Mouse (Mus musculus) forebrain, embryonic 15.5 days (tissue): ENCODE data around the gene 1700012A03Rik. TPM values are rescaled to one million over a fixed set of nuclear protein-coding genes. Genes with fewer than 3 reads are reported as not detected.
A peak's percentile ranks its signal among the peaks of the same experiment; 100 is the strongest.

Experiments used
- ATAC-seq: fragments of 200-750 bp; cut with Nextera tagmentation; replicated peaks from 2 replicates; pipeline ENCODE4 v1.8.0; 2017; ENCODE audit warnings: mild to moderate bottlenecking, moderate TSS enrichment, moderate library complexity
- H3K27ac ChIP-seq: fragments of 300-500 bp; sonication (generic); replicated peaks from 2 replicates; pipeline ENCODE4 v1.5.1; 2015; ENCODE audit warnings: mild to moderate bottlenecking, inconsistent platforms
- H3K27me3 ChIP-seq: fragments of 300-500 bp; sonication (generic); 2 replicates; pipeline ENCODE4 v1.6.1; 2015; ENCODE audit warnings: inconsistent platforms
- H3K36me3 ChIP-seq: fragments of 300-500 bp; sonication (generic); 2 replicates; pipeline ENCODE4 v1.6.1; 2015; ENCODE audit warnings: mild to moderate bottlenecking, inconsistent platforms
- H3K4me1 ChIP-seq: fragments of 300-500 bp; sonication (generic); 2 replicates; pipeline ENCODE4 v1.6.1; 2015; ENCODE audit warnings: inconsistent platforms
- H3K4me2 ChIP-seq: fragments of 300-500 bp; sonication (generic); replicated peaks from 2 replicates; pipeline ENCODE4 v1.6.1; 2015; ENCODE audit warnings: mild to moderate bottlenecking, inconsistent platforms
- H3K4me3 ChIP-seq: fragments of 300-500 bp; sonication (generic); 2 replicates; pipeline ENCODE4 v1.5.1; 2015; ENCODE audit warnings: mild to moderate bottlenecking, inconsistent platforms
- H3K9ac ChIP-seq: fragments of 300-500 bp; sonication (generic); replicated peaks from 2 replicates; pipeline ENCODE4 v1.6.1; 2015; ENCODE audit warnings: mild to moderate bottlenecking, inconsistent platforms
- H3K9me3 ChIP-seq: fragments of 300-500 bp; sonication (generic); 2 replicates; pipeline ENCODE4 v1.6.1; 2016; ENCODE audit warnings: inconsistent platforms
- WGBS: fragments of 180-500 bp; shearing (Covaris S2); methylation state at CpG from one replicate; pipeline ENCODE4 v1.1.7; 2015; ENCODE audit warnings: mixed read lengths; 5-methylcytosine and 5-hydroxymethylcytosine counted together
- polyA plus RNA-seq: library from polyadenylated mRNA; unstranded; fragments of >200 nt; fragmentation: Nextera tagmentation; extraction: Ambion mirVana; gene quantifications from 2 replicates; pipeline ENCODE4 v1.2.1, GENCODE M21; 2015

1700012A03Rik gene
- polyA plus RNA-seq, 1 experiment from 2014 or later = not detected

DNA sequence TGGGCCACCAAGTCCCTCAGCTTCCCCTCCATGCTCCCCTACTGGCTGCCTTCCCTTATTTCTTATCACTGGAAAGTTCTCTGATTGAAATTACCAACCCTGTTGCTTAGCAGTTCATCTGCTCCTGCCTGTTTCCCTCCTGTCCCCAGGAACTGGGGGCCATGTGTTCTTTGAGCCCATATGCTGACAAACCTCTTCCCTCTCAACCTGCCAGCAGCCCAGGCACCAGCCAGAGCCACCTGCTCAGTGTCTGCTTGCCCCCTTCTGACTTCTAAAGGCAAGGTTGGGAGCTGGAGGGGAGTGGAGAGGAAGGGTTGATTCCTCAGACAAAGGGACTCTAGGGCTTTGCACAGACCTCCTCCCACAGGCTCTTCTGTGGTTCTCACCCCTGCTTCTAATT is 4.7 kb upstream of the 1700012A03Rik start:
- Histone ChIP-seq H3K27ac (peak overlapping the region; percentile 43), H3K4me3 (no peak overlapping the region), H3K9me3 (no peaks in the 10 kb centered on the region), H3K27me3 (no peaks in the 10 kb centered on the region), H3K4me2 (no peak overlapping the region), H3K36me3 (no peaks in the 10 kb centered on the region), H3K9ac (no peak overlapping the region), H3K4me1 (peaks cover 3% of the 10 kb centered on the region)
- 0 out of 2 replicates have a peak, but pooled peaks have one; percentile 43 for ATAC-seq

DNA sequence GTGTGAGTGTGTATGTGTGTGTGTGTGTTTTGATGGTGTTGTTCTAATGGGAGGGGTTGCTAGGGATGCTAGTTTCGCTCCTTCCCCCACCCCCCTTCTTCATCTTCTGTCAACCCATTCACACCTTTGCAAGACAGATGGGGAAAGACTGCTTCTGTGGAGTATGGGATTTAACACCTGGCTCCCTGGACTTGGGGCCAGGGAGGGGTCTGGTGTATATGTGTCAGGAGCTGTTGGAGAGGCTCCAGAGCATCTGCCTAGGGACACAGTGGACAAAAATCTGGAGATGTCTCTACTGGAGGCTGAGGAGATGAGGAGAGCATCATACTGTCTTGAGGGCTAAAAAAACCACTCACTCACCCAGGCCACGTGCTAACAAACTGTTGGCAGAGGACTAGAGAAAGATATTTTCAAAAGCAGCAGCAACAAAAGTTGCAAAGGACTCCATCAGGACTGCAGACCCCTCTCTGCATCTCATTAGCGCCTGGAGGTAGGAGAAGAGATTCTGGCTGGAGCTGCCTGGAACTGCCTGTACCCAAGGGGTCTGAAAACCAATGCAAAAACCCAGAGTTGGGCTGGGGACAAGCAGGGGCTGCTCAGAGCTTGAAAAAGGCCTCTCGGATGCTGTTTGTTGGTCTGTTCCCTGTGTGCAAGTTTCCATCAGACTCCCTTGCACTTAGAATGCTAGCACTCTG is 643 bp upstream of the 1700012A03Rik start:
- H3K9ac ChIP-seq = no peak overlapping the region
- peak overlapping the region; percentile 34 for H3K27ac ChIP-seq
- peaks cover 17% of the 10 kb centered on the region for H3K4me1 ChIP-seq
- no peak overlapping the region for H3K4me2 ChIP-seq
- no peaks in the 10 kb centered on the region for H3K36me3 ChIP-seq
- whole genome bisulfite sequencing = 47% methylated on average over 4 of the region's 4 CpGs
- H3K9me3 ChIP-seq = no peaks in the 10 kb centered on the region
- H3K4me3 ChIP-seq = no peak overlapping the region
- peak; percentile 64 for ATAC-seq
- no peaks in the 10 kb centered on the region for H3K27me3 ChIP-seq

DNA sequence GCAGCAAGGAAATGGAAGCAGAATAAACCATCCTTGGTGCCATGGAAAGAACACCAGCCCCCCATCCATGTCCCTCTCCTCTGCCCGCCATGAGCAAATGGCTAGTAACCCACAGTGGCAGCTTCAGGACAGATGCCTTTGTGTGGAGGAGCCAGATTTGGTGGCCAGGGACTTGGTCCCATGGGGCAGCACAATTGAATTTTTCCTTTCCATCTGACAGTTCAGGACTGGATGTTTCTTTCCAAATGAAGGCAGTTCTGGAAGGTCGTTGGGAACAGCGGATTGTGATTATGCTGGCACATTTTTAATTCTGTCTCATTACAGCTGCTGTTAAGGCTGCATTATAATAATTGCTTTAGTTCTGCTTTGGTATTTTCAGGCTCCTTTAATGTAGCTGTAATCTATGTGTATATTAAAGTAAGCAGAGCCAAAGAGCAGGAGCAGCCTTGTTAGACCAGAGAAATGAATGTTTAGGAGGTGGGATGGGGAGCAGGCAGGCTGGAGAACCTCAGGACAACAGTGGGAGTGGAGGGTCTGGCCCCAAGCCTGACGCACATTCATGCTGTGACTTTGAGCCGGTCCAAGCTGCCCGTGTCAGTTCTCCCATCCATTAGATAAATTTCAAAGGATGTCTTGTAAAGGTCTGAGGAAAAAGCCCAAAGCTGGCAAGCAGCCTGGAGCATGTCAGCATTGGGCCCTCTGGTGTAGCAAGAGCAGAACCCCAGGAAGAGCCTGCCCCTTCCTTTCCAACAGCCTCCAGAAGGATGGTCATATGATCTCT is 2.3 kb downstream of the 1700012A03Rik start:
- Histone ChIP-seq H3K4me2 (no peak overlapping the region), H3K36me3 (no peaks in the 10 kb centered on the region), H3K27me3 (no peaks in the 10 kb centered on the region), H3K9me3 (no peaks in the 10 kb centered on the region), H3K9ac (no peak overlapping the region), H3K4me3 (no peak overlapping the region), H3K27ac (peak overlapping the region; percentile 65), H3K4me1 (peaks cover 13% of the 10 kb centered on the region)
- ATAC-seq = 0 out of 2 replicates have a peak, but pooled peaks have one; percentile 34
- WGBS = 40% methylated on average over 6 of the region's 6 CpGs

DNA sequence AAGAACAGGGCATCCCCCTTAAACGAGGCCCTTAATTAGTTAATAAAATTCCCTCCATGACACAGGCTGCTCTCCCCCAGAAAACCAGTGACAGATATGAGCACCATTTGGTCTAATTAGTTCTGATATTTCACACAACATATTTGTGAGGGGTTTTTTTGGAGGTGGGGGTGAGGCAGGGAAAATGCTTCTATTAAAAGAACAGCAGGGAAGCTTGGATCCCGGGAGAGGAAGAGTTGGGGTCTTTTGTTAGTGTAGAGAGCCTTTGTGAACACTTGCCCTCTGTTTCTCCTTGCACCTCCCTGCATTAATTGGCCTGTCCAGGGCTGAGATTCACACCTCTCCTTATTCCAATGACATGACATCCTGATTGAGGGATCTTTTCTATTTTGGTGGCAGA is 6.5 kb downstream of the 1700012A03Rik start:
- peaks cover 12% of the 10 kb centered on the region for H3K4me1 ChIP-seq
- H3K27ac ChIP-seq = peak overlapping the region; percentile 68
- no peaks in the 10 kb centered on the region for H3K27me3 ChIP-seq
- no peaks in the 10 kb centered on the region for H3K36me3 ChIP-seq
- no peaks in the 10 kb centered on the region for H3K9me3 ChIP-seq
- H3K4me2 ChIP-seq = no peak overlapping the region
- no peak overlapping the region for H3K4me3 ChIP-seq
- no peak overlapping the region for H3K9ac ChIP-seq
- 1% methylated on average over 2 of the region's 2 CpGs for WGBS
- ATAC-seq = peak; percentile 80

DNA sequence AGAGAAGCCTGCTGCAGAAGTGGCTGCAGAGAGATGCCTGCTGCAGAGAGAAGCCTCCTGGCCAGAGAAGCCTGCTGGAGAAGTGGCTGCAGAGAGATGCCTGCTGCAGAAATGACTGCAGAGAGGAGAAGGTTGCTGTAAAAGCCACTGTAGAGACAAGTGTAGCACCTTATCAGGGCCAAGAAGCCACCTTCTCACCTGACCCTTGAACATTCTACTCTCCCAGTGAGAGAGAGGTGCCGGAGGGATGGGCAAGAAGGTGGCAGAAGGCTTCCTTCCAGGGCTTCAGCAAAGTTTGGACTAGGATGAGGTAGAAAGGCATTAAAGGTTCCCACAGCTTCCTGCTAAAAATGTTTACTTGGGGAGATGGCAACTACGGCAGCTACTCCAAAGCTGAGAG is 8.5 kb downstream of the 1700012A03Rik start:
- H3K27ac ChIP-seq = no peak overlapping the region
- 94% methylated on average over 2 of the region's 2 CpGs for WGBS

DNA sequence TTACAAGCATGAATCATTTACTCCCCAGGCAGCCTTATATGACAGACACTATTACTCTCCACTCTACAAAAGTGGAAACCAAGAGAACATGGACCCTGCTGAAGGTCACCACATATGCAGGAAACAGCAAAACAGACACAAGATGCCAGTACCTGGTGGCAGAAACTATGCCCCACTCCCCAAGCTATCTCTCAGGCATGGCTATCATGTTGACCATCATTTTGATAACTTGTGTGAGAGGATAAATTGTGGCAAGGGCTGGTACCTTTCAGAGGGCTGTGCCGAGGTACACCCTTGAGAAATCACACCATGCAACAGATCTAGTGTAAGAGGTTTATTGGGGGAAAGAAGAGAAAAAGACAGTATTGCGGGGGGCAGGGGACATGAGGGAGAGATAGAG is 10.6 kb downstream of the 1700012A03Rik start:
- no peaks in the 10 kb centered on the region for H3K27me3 ChIP-seq
- peaks cover 9% of the 10 kb centered on the region; the same call in 1 of the 2 replicates for H3K4me1 ChIP-seq
- H3K4me3 ChIP-seq = no peak overlapping the region
- WGBS = 93% methylated on average over 2 of the region's 2 CpGs
- no peak for ATAC-seq
- H3K27ac ChIP-seq = no peak overlapping the region
- H3K4me2 ChIP-seq = no peak overlapping the region
- no peaks in the 10 kb centered on the region for H3K36me3 ChIP-seq
- no peak overlapping the region for H3K9ac ChIP-seq
- no peaks in the 10 kb centered on the region for H3K9me3 ChIP-seq

More for the DNA sequence above, 8.5 kb downstream of the 1700012A03Rik start:
- no peak for ATAC-seq
- no peaks in the 10 kb centered on the region for H3K27me3 ChIP-seq
- peaks cover 3% of the 10 kb centered on the region; the same call in 1 of the 2 replicates for H3K4me1 ChIP-seq
- H3K4me3 ChIP-seq = no peak overlapping the region
- H3K9me3 ChIP-seq = no peaks in the 10 kb centered on the region
- H3K9ac ChIP-seq = no peak overlapping the region
- H3K36me3 ChIP-seq = no peaks in the 10 kb centered on the region
- H3K4me2 ChIP-seq = no peak overlapping the region

DNA sequence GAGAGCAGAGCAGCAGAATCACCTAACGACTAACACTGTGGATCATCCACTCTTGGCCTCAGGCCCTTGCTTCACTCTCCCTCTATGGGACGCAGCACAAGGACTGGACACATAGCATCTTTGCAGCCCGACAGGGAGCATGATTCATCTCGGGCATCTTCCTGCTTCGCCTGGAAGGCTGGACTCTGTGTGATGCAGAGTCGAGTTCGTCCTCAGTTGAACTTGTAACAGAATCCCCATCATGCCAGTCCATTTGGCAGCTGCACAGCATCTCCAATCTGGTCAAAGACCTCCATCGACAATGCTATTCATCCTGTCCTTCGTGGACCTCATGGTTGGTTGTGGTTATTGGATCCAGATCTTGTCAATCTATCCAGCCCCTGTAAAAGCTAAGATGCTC is 11.2 kb downstream of the 1700012A03Rik start:
- H3K4me2 ChIP-seq = no peak overlapping the region
- peaks cover 11% of the 10 kb centered on the region; the same call in 1 of the 2 replicates for H3K4me1 ChIP-seq
- no peak overlapping the region for H3K4me3 ChIP-seq
- no peaks in the 10 kb centered on the region for H3K36me3 ChIP-seq
- H3K9ac ChIP-seq = no peak overlapping the region
- H3K27me3 ChIP-seq = no peaks in the 10 kb centered on the region
- H3K27ac ChIP-seq = no peak overlapping the region
- no peaks in the 10 kb centered on the region for H3K9me3 ChIP-seq
- ATAC-seq = no peak
- 81% methylated on average over 9 of the region's 9 CpGs for WGBS

DNA sequence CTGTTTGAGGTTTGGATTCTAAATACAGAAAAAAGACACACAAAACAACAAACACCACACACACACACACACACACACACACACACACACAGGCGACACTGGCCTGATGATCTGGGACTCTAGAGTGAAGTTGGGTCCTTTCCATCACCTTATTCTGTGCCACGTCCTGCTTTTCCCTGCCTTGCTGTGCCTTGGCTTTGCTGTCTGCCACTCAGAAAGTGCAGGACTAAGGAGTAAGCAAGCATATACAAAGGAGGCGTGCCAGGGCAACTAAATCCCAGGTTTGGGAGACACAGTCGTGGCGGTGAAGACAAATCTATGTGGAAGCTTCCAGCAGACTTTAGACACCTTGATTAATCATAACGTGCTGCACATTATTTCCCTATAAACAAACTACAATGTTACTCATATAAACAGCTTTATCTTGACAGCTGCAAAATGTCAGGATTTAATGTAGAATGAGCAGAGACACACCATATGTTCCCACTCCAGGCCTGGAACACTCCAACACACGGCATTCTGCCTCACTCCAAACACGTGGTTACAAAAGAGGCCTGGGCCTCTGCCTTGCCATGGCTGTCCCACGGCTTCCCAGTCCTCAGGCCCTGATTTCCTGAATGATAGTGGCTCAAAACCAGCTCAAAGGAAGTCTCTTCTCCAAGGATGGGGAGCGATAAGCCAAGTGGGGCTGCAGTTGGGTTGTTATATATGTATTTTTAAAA is 15.9 kb downstream of the 1700012A03Rik start:
- Histone ChIP-seq H3K27ac (peak overlapping the region; percentile 65; the same call in 1 of the 2 replicates), H3K9me3 (no peaks in the 10 kb centered on the region), H3K4me3 (no peak overlapping the region), H3K4me2 (no peak overlapping the region), H3K36me3 (no peaks in the 10 kb centered on the region), H3K4me1 (0 out of 2 replicates have a peak, but pooled peaks cover 11% of the 10 kb centered on the region), H3K9ac (no peak overlapping the region), H3K27me3 (no peaks in the 10 kb centered on the region)
- 56% methylated on average over 10 of the region's 10 CpGs for WGBS
- ATAC-seq = peak; percentile 71

DNA sequence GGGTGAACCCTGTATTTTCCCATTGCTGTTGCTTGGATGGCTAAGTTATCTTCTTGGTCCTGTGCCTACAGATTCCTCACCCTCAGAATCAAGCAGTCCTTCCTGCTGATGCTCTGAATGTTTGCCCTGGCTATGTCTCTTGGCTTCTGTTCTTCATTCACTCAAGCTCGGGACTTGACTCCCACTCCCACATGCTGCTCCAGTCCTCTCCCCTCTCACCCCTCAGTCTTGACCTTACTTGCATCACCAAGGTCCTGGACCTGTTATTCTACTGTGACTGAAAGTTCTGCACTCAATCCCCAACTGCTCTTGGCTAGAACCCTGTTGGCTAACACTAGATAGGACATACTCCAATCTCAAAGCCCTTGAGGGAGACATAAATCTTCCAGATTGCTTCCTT is 22.1 kb downstream of the 1700012A03Rik start:
- no peak overlapping the region for H3K9ac ChIP-seq
- no peak overlapping the region for H3K27ac ChIP-seq
- H3K4me2 ChIP-seq = no peak overlapping the region
- no peak overlapping the region for H3K4me3 ChIP-seq
- 80% methylated on average over 1 of the region's 1 CpGs for WGBS
- H3K4me1 ChIP-seq = no peaks in the 10 kb centered on the region
- H3K36me3 ChIP-seq = no peaks in the 10 kb centered on the region
- no peaks in the 10 kb centered on the region for H3K27me3 ChIP-seq
- no peak for ATAC-seq
- no peaks in the 10 kb centered on the region for H3K9me3 ChIP-seq

DNA sequence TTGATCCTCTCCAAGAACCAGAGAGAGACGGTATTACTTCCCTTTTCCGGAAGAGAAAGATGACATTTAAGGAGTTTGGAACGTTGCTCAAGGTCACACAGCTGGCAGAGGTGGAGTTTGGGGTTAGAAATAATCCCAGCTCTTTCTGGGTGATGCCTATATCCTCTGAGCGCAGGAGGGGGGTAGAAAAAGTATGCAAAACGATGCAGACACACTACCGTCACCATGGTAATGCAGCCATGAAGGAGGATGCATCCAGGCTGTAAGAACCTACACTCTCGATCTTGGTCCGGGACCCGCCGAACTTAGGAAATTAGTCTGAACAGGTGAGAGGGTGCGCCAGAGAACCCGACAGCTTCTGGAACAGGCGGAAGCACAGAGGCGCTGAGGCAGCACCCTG is 43.3 kb downstream of the 1700012A03Rik start:
- Histone ChIP-seq H3K36me3 (no peaks in the 10 kb centered on the region), H3K4me2 (no peak overlapping the region), H3K9ac (no peak overlapping the region), H3K27ac (no peak overlapping the region), H3K27me3 (no peaks in the 10 kb centered on the region), H3K9me3 (no peaks in the 10 kb centered on the region), H3K4me3 (no peak overlapping the region), H3K4me1 (no peaks in the 10 kb centered on the region)
- WGBS = 93% methylated on average over 13 of the region's 14 CpGs
- ATAC-seq = no peak

DNA sequence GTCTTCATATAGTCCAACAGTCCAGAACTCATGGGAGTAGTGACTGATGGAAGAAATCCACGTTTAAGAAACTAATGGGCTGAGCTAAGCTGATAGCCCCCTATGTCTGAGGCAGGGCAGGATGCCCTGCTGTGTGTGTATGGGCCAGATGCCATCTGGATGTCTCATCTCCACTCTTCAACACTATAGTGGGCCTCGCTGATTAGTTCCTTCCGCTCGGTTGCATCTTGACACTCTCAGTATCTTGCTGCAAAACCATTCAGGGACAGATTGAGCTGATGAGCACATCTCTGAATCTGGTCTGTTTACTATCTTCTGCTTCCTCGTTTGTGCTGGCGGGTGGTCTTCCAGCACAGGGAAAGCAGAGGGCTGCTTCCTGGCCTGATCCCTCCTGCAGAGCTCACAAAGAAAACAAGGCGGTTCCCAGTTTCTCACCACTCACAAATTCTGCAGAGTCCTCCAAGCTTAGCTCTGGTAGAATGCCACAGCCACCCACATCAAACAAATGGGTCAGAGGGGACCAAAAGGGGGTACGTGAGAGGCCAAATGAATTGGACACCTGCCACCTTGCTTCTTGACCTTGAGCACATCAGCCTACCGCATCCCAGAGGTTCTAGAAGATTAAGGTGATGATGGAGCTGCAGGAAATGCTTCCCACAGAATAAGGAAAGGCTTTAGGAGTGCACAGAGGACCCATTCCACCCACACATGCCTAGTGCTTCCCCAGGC is 55.7 kb downstream of the 1700012A03Rik start:
- Histone ChIP-seq H3K36me3 (no peaks in the 10 kb centered on the region), H3K9me3 (no peaks in the 10 kb centered on the region), H3K4me2 (no peak overlapping the region), H3K4me1 (no peaks in the 10 kb centered on the region; the same call in 1 of the 2 replicates), H3K27me3 (no peaks in the 10 kb centered on the region), H3K9ac (no peak overlapping the region), H3K27ac (no peak overlapping the region), H3K4me3 (no peak overlapping the region)
- 45% methylated on average over 9 of the region's 9 CpGs for WGBS
- 0 out of 2 replicates have a peak, but pooled peaks have one; percentile 32 for ATAC-seq
